Mouse (Mus musculus): Measurements from ENCODE around the gene Rapgefl1. TPM values are rescaled to one million over a fixed set of nuclear protein-coding genes. Genes with fewer than 3 reads are reported as not detected.

Rapgefl1 gene
- 1.1 and 1.2 TPM in 2 replicates for polyA plus RNA-seq (2015; fragmentation: Nextera tagmentation; extraction: Ambion mirVana)

GRCm38 (mm10) chr11:98836651-98837141, at the start of gene Rapgefl1:
Rapgefl1 (plus strand) TSS chr11:98836785.
- Histone ChIP-seq H3K9me3 (no peaks in the 10 kb centered on the region), H3K27ac (peak within 1 kb of the TSS; percentile 32; the same call in 1 of the 2 replicates), H3K4me1 (replicated peaks) (peaks cover 27% of the 10 kb centered on the region), H3K36me3 (peaks cover 20% of the 10 kb centered on the region), H3K27me3 (replicated peaks) (peaks cover 12% of the 10 kb centered on the region; the same call in 1 of the 2 replicates), H3K4me2 (replicated peaks) (peak within 1 kb of the TSS; percentile 94), H3K4me3 (replicated peaks) (peak within 1 kb of the TSS; percentile 77), H3K9ac (peak within 1 kb of the TSS; percentile 78)
- ATAC-seq, result peak; percentile 91
- WGBS, result under 1% methylated on average over 44 of the region's 48 CpGs

DNA sequence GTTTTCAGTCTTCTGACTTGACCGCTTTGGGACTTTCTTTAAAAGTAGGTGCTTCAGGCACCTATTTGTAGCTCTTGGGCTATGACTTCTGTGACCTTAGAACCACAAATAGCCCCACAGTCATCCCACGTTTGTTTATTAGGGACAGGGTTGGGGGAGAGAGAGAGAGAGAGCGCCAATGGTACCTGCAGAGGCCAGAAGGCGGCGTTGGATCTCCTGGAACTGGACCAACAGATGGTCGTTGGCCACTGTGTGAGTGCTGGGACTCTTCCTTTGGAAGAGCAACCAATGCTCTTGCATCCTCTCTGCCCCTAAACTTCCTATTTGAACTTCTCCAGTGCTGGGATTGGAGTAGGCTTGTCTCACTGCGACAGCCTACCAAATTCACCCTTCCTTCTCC, 49.4 kb upstream of the Rapgefl1 start:
- H3K9ac ChIP-seq, result no peak overlapping the region
- H3K4me1 ChIP-seq (replicated peaks), result peaks cover 62% of the 10 kb centered on the region
- H3K4me2 ChIP-seq (replicated peaks), result peak overlapping the region; percentile 57; the same call in 1 of the 2 replicates
- no peaks in the 10 kb centered on the region for H3K36me3 ChIP-seq
- H3K9me3 ChIP-seq, result no peaks in the 10 kb centered on the region
- peak overlapping the region; percentile 93 for H3K27ac ChIP-seq
- no peaks in the 10 kb centered on the region for H3K27me3 ChIP-seq (replicated peaks)
- WGBS, result 19% methylated on average over 7 of the region's 7 CpGs
- H3K4me3 ChIP-seq (replicated peaks), result no peak overlapping the region
- ATAC-seq, result no peak

DNA sequence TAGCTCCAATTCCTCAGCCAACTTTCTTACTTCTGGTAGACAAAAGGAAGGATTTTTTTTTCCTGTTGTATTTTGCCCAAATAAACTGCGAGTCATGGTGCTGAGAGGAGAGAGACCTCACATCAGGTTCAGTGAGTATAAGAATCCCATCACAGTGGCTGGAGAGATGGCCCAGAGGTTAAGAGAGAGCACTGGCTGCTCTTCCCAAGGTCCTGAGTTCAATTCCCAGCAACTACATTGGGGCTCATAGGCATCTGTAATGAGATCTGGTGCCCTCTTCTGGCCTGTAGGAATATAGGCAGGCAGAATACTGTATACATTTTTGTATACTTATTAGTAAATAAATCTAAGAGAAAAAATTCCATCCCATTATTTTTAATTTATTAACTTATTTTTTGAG, 48.9 kb upstream of the Rapgefl1 start:
- H3K36me3 ChIP-seq, result no peaks in the 10 kb centered on the region
- no peak overlapping the region for H3K4me2 ChIP-seq (replicated peaks)
- no peak for ATAC-seq
- H3K27ac ChIP-seq, result peak overlapping the region; percentile 93; the same call in 1 of the 2 replicates
- no peak overlapping the region for H3K9ac ChIP-seq
- H3K9me3 ChIP-seq, result no peaks in the 10 kb centered on the region
- peaks cover 58% of the 10 kb centered on the region for H3K4me1 ChIP-seq (replicated peaks)
- H3K27me3 ChIP-seq (replicated peaks), result no peaks in the 10 kb centered on the region
- no peak overlapping the region for H3K4me3 ChIP-seq (replicated peaks)
- WGBS, result 86% methylated on average over 1 of the region's 1 CpGs

- Histone ChIP-seq H3K36me3 (no peaks in the 10 kb centered on the region), H3K4me3 (replicated peaks) (no peak overlapping the region), H3K4me2 (replicated peaks) (0 out of 2 replicates have a peak overlapping the region, but pooled peaks have one; percentile 79), H3K9ac (no peak overlapping the region), H3K27ac (peak overlapping the region; percentile 81), H3K4me1 (replicated peaks) (peaks cover 54% of the 10 kb centered on the region), H3K9me3 (no peaks in the 10 kb centered on the region), H3K27me3 (replicated peaks) (no peaks in the 10 kb centered on the region)
- WGBS, result 87% methylated on average over 5 of the region's 5 CpGs
- ATAC-seq, result no peak
Observed at GRCm38 (mm10) chr11:98788139-98788538, 48.4 kb upstream of the Rapgefl1 start.

- peak; percentile 82 for ATAC-seq
- Histone ChIP-seq H3K36me3 (no peaks in the 10 kb centered on the region), H3K27ac (peak overlapping the region; percentile 81), H3K9me3 (no peaks in the 10 kb centered on the region), H3K4me2 (replicated peaks) (peak overlapping the region; percentile 79), H3K9ac (peak overlapping the region; percentile 51), H3K4me1 (replicated peaks) (peaks cover 51% of the 10 kb centered on the region), H3K4me3 (replicated peaks) (peak overlapping the region; percentile 42), H3K27me3 (replicated peaks) (no peaks in the 10 kb centered on the region)
- 10% methylated on average over 17 of the region's 18 CpGs for WGBS
Observed at GRCm38 (mm10) chr11:98788550-98789218, 47.9 kb upstream of the Rapgefl1 start.

- Histone ChIP-seq H3K4me3 (replicated peaks) (peak overlapping the region; percentile 42), H3K9me3 (no peaks in the 10 kb centered on the region)
Observed at GRCm38 (mm10) chr11:98789219-98789807, 47.3 kb upstream of the Rapgefl1 start.

GRCm38 (mm10) chr11:98789824-98790223, 46.8 kb upstream of the Rapgefl1 start:
- Histone ChIP-seq H3K27me3 (replicated peaks) (no peaks in the 10 kb centered on the region), H3K36me3 (no peaks in the 10 kb centered on the region), H3K9me3 (no peaks in the 10 kb centered on the region), H3K4me1 (replicated peaks) (peaks cover 47% of the 10 kb centered on the region), H3K4me2 (replicated peaks) (peak overlapping the region; percentile 79), H3K4me3 (replicated peaks) (peak overlapping the region; percentile 42), H3K27ac (peak overlapping the region; percentile 81), H3K9ac (0 out of 2 replicates have a peak overlapping the region, but pooled peaks have one; percentile 51)
- WGBS, result 30% methylated on average over 5 of the region's 5 CpGs
- ATAC-seq, result no peak

More at GRCm38 (mm10) chr11:98789219-98789807, 47.3 kb upstream of the Rapgefl1 start:
- WGBS, result under 1% methylated on average over 25 of the region's 25 CpGs
- Histone ChIP-seq H3K4me2 (replicated peaks) (peak overlapping the region; percentile 79), H3K27me3 (replicated peaks) (no peaks in the 10 kb centered on the region), H3K27ac (peak overlapping the region; percentile 81), H3K36me3 (no peaks in the 10 kb centered on the region), H3K4me1 (replicated peaks) (peaks cover 48% of the 10 kb centered on the region), H3K9ac (peak overlapping the region; percentile 51)
- ATAC-seq, result no peak

DNA sequence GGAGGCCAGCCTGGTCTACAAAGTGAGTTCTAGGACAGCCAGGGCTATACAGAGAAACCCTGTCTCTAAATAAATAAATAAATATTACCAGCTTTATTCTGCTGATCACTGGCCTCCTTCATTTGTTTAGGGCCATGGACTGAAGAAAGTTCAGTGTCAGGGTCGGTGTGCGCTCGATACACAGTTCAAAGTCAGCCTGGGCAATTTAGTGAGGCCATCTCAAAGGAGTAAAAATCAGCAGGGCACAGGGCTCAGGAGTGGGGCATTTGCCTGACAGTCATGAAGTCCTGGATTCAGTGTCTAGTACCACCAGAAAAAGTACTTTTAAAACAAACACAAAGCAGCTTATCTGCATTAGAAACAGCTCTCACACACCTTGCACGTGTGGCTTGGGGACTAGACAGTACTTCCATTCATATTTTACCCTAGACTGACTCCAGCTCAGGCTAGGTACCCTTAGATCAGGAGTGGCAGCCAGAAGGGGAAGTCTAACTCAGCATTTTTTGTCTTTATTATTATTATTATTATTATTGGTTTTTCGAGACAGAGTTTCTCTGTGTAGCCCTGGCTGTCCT, 45.9 kb upstream of the Rapgefl1 start:
- Histone ChIP-seq H3K27ac (no peak overlapping the region), H3K36me3 (no peaks in the 10 kb centered on the region), H3K27me3 (replicated peaks) (no peaks in the 10 kb centered on the region), H3K4me1 (replicated peaks) (peaks cover 38% of the 10 kb centered on the region), H3K9ac (no peak overlapping the region), H3K4me3 (replicated peaks) (no peak overlapping the region), H3K4me2 (replicated peaks) (no peak overlapping the region), H3K9me3 (no peaks in the 10 kb centered on the region)
- 70% methylated on average over 5 of the region's 5 CpGs for WGBS
- ATAC-seq, result no peak

GRCm38 (mm10) chr11:98791448-98791847, 45.1 kb upstream of the Rapgefl1 start:
- Histone ChIP-seq H3K36me3 (no peaks in the 10 kb centered on the region), H3K9ac (no peak overlapping the region), H3K9me3 (no peaks in the 10 kb centered on the region), H3K27me3 (replicated peaks) (no peaks in the 10 kb centered on the region), H3K27ac (no peak overlapping the region), H3K4me1 (replicated peaks) (peaks cover 30% of the 10 kb centered on the region), H3K4me3 (replicated peaks) (no peak overlapping the region), H3K4me2 (replicated peaks) (no peak overlapping the region)
- WGBS, result 67% methylated on average over 1 of the region's 1 CpGs
- no peak for ATAC-seq

- no peak for ATAC-seq
- no peak overlapping the region for H3K27ac ChIP-seq
- H3K27me3 ChIP-seq (replicated peaks), result no peaks in the 10 kb centered on the region
- H3K36me3 ChIP-seq, result no peaks in the 10 kb centered on the region
- 21% methylated on average over 4 of the region's 4 CpGs for WGBS
- no peak overlapping the region for H3K9ac ChIP-seq
- H3K4me2 ChIP-seq (replicated peaks), result no peak overlapping the region
- no peak overlapping the region for H3K4me3 ChIP-seq (replicated peaks)
- peaks cover 26% of the 10 kb centered on the region for H3K4me1 ChIP-seq (replicated peaks)
- H3K9me3 ChIP-seq, result no peaks in the 10 kb centered on the region
Observed at GRCm38 (mm10) chr11:98792081-98792480, 44.5 kb upstream of the Rapgefl1 start.

DNA sequence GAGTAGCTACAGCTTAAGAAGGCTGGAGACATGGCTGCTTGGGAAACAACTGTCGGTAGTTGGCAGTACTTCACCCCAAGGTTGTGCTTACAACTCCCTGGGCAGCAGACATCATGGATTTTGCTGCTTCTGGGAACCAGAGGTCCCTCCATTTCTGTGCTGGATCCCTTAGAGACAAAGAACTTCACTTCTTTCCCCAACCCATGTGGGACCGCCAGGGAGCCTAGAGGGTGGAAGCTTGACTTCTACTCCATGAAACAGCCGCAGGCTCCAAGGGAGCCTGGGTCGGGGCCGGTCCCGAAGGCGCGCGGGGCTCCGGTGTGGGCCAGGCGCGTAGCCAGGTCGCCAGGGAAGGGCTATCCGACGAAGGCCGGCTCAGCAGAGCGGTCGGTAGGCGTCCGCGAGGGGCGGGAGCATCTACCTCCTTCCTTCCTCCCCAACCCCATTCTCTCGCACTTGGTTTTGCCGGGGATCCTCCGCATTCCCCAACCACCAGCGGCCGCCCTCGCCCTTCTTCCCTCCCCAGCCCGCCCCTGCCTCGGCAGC, 42.0 kb upstream of the Rapgefl1 start:
- peak; percentile 71 for ATAC-seq
- peaks cover 8% of the 10 kb centered on the region; the same call in 1 of the 2 replicates for H3K36me3 ChIP-seq
- peak overlapping the region; percentile 100 for H3K27ac ChIP-seq
- peak overlapping the region; percentile 99 for H3K9ac ChIP-seq
- WGBS, result under 1% methylated on average over 27 of the region's 30 CpGs
- no peaks in the 10 kb centered on the region for H3K27me3 ChIP-seq (replicated peaks)
- H3K4me3 ChIP-seq (replicated peaks), result peak overlapping the region; percentile 88
- H3K9me3 ChIP-seq, result no peaks in the 10 kb centered on the region
- peaks cover 28% of the 10 kb centered on the region for H3K4me1 ChIP-seq (replicated peaks)
- H3K4me2 ChIP-seq (replicated peaks), result peak overlapping the region; percentile 88
